Mouse (Mus musculus) limb, embryonic 11.5 days (tissue): ENCODE measurements around the gene Ago4. TPM values are rescaled to one million over a fixed set of nuclear protein-coding genes. Genes with fewer than 3 reads are reported as not detected.

Experiments used
- ATAC-seq: fragments of 200-750 bp; cut with Nextera tagmentation; 2 replicates; pipeline ENCODE4 v1.8.0; 2017; ENCODE audit warnings: low read depth; ENCODE audit not compliant: insufficient number of reproducible peaks, low FRiP score, low TSS enrichment
- DNase-seq: peaks from one replicate; pipeline ENCODE4 v3.0.0-alpha.2; 2015; ENCODE audit warnings: low spot score
- H3K27ac ChIP-seq: fragments of 300-500 bp; sonication (generic); replicated peaks from 2 replicates; pipeline ENCODE4 v1.5.1; 2014; ENCODE audit warnings: low read depth, mild to moderate bottlenecking, low read length
- H3K27me3 ChIP-seq: fragments of 300-500 bp; sonication (generic); 2 replicates; pipeline ENCODE4 v1.6.1; 2014; ENCODE audit warnings: mild to moderate bottlenecking, low read length, mixed read lengths; ENCODE audit not compliant: control insufficient read depth, insufficient read depth
- H3K36me3 ChIP-seq: fragments of 300-500 bp; sonication (generic); 2 replicates; pipeline ENCODE4 v1.6.1; 2014; ENCODE audit warnings: mild to moderate bottlenecking, low read length, moderate library complexity, mixed read lengths; ENCODE audit not compliant: control insufficient read depth, insufficient read depth
- H3K4me1 ChIP-seq: fragments of 300-500 bp; sonication (generic); 2 replicates; pipeline ENCODE4 v1.6.1; 2014; ENCODE audit warnings: low read length, mixed read lengths; ENCODE audit not compliant: control insufficient read depth, insufficient read depth
- H3K4me2 ChIP-seq: fragments of 300-500 bp; sonication (generic); 2 replicates; pipeline ENCODE4 v1.6.1; 2014; ENCODE audit warnings: low read depth, mild to moderate bottlenecking, moderate library complexity; ENCODE audit not compliant: severe bottlenecking
- H3K4me3 ChIP-seq: fragments of 300-500 bp; sonication (generic); 2 replicates; pipeline ENCODE4 v1.5.1; 2014; ENCODE audit warnings: low read depth, low read length
- H3K9ac ChIP-seq: fragments of 300-500 bp; sonication (generic); 2 replicates; pipeline ENCODE4 v1.6.1; 2014; ENCODE audit warnings: mild to moderate bottlenecking, low read length
- H3K9me3 ChIP-seq: fragments of 300-500 bp; sonication (generic); 2 replicates; pipeline ENCODE4 v1.6.1; 2016; ENCODE audit warnings: low read length; ENCODE audit not compliant: control insufficient read depth
- WGBS: fragments of 180-500 bp; shearing (Covaris S2); extraction: QIAGEN DNeasy Blood & Tissue Kit; methylation state at CpG from one replicate; pipeline ENCODE4 v1.1.7; 2014; 5-methylcytosine and 5-hydroxymethylcytosine counted together
- polyA plus RNA-seq: library from polyadenylated mRNA; unstranded; fragments of >200 nt; fragmentation: Nextera tagmentation; extraction: Ambion mirVana; gene quantifications from 2 replicates; pipeline ENCODE4 v1.2.1, GENCODE M21; 2014

The Ago4 gene
- polyA plus RNA-seq, 1 experiment from 2014 or later, result 1.2 TPM

DNA sequence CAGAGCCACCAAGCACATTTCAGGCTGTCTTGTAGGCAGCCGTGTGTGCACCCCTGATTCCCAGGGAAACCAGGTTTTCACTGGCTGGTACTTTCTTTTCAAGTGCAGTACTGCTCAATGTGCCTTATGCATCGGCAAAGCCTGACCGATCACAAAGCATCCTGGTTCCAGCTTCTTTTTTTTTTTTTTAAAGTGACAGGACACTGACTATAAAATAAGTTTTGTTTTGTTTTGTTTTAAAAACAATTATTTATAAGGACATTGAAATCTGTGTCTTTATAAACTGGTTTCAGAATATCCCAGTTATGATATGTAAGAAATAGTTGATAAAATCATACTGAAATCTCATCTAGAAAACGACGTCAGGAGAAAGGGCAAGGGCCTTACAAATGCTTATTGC, 41.3 kb downstream of the Ago4 start:
- Histone ChIP-seq H3K4me2 (no peak overlapping the region), H3K9ac (no peak overlapping the region), H3K9me3 (no peaks in the 10 kb centered on the region), H3K4me1 (no peaks in the 10 kb centered on the region), H3K4me3 (no peak overlapping the region), H3K27ac (no peak overlapping the region), H3K27me3 (no peaks in the 10 kb centered on the region), H3K36me3 (no peaks in the 10 kb centered on the region)
- DNase-seq (no peak), ATAC-seq (no peak)
- 69% methylated on average over 5 of the region's 5 CpGs for WGBS

GRCm38 (mm10) chr4:126490726-126491125, 42.5 kb downstream of the Ago4 start:
- H3K9me3 ChIP-seq, result no peaks in the 10 kb centered on the region
- H3K36me3 ChIP-seq, result no peaks in the 10 kb centered on the region
- 84% methylated on average over 12 of the region's 12 CpGs for WGBS
- H3K27me3 ChIP-seq, result no peaks in the 10 kb centered on the region
- no peaks in the 10 kb centered on the region for H3K4me1 ChIP-seq
- ATAC-seq (no peak), DNase-seq (no peak)
- no peak overlapping the region for H3K9ac ChIP-seq
- no peak overlapping the region for H3K27ac ChIP-seq
- no peak overlapping the region for H3K4me3 ChIP-seq
- no peak overlapping the region for H3K4me2 ChIP-seq

GRCm38 (mm10) chr4:126489811-126490210, 43.5 kb downstream of the Ago4 start:
- ATAC-seq (no peak), DNase-seq (no peak)
- H3K4me2 ChIP-seq, result no peak overlapping the region
- H3K27me3 ChIP-seq, result no peaks in the 10 kb centered on the region
- H3K27ac ChIP-seq, result no peak overlapping the region
- H3K4me3 ChIP-seq, result no peak overlapping the region
- no peaks in the 10 kb centered on the region for H3K4me1 ChIP-seq
- no peak overlapping the region for H3K9ac ChIP-seq
- H3K36me3 ChIP-seq, result no peaks in the 10 kb centered on the region
- H3K9me3 ChIP-seq, result no peaks in the 10 kb centered on the region
- 90% methylated on average over 5 of the region's 5 CpGs for WGBS

DNA sequence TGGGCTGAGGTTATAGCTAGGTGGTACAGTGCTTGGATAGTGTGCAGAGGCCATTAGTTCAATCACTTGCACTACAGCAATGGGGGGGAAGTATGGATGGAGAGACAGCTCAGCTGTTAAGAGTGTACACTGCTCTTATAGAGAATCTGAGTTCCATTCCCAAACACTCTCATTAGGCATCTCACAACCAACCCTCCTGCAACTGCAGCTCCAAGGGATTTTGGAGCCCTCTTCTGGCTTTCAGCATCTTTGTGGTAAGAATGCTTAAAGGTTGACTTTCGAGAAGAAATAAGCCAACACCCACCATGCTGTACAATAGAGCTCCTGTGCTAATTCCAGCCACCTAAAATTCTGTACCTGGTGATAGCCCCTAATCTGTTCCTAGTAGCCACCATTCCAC, 47.1 kb downstream of the Ago4 start:
- Histone ChIP-seq H3K4me1 (no peaks in the 10 kb centered on the region), H3K27ac (no peak overlapping the region), H3K36me3 (no peaks in the 10 kb centered on the region), H3K9me3 (no peaks in the 10 kb centered on the region), H3K4me3 (no peak overlapping the region), H3K9ac (no peak overlapping the region), H3K4me2 (no peak overlapping the region), H3K27me3 (no peaks in the 10 kb centered on the region)
- 67% methylated on average over 1 of the region's 1 CpGs for WGBS
- DNase-seq (no peak), ATAC-seq (no peak)

GRCm38 (mm10) chr4:126485065-126485464, 48.2 kb downstream of the Ago4 start:
- ATAC-seq (no peak), DNase-seq (no peak)
- H3K4me1 ChIP-seq, result no peaks in the 10 kb centered on the region
- H3K27me3 ChIP-seq, result no peaks in the 10 kb centered on the region
- H3K4me3 ChIP-seq, result no peak overlapping the region
- H3K9me3 ChIP-seq, result no peaks in the 10 kb centered on the region
- H3K9ac ChIP-seq, result no peak overlapping the region
- no peaks in the 10 kb centered on the region for H3K36me3 ChIP-seq
- H3K4me2 ChIP-seq, result no peak overlapping the region
- no peak overlapping the region for H3K27ac ChIP-seq
- WGBS, result 78% methylated on average over 2 of the region's 2 CpGs

DNA sequence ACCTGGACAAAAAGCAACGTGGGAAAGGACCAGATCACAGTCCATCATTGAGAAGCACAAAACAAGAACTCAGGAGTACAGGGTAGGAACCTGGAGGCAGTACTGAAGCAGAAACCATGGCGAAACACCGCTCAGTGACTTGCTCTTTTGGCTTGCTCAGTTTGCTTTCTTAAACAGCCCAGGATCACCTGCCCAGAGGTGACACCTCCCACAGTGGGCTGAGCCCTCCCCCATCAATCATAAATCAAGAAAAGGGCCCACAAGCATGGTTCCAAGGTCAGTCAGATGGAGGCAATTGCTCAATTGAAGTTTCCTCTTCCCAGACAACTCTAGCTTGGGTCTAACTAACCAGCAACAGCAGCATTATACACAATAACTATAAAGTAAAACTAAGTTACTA, 49.4 kb downstream of the Ago4 start:
- 82% methylated on average over 3 of the region's 3 CpGs for WGBS
- Histone ChIP-seq H3K27ac (no peak overlapping the region), H3K4me1 (no peaks in the 10 kb centered on the region), H3K9ac (no peak overlapping the region), H3K4me3 (no peak overlapping the region), H3K27me3 (no peaks in the 10 kb centered on the region), H3K9me3 (no peaks in the 10 kb centered on the region), H3K36me3 (no peaks in the 10 kb centered on the region), H3K4me2 (no peak overlapping the region)
- DNase-seq (no peak), ATAC-seq (no peak)

- WGBS, result 87% methylated on average over 12 of the region's 12 CpGs
- no peak overlapping the region for H3K4me2 ChIP-seq
- H3K27me3 ChIP-seq, result no peaks in the 10 kb centered on the region
- H3K27ac ChIP-seq, result no peak overlapping the region
- ATAC-seq, result no peak
- H3K9me3 ChIP-seq, result no peaks in the 10 kb centered on the region
- H3K4me3 ChIP-seq, result no peak overlapping the region
- no peaks in the 10 kb centered on the region for H3K4me1 ChIP-seq
- no peak for DNase-seq
- no peaks in the 10 kb centered on the region for H3K36me3 ChIP-seq
- H3K9ac ChIP-seq, result no peak overlapping the region
Observed at GRCm38 (mm10) chr4:126482951-126483350, 50.3 kb downstream of the Ago4 start.

- H3K27me3 ChIP-seq, result no peaks in the 10 kb centered on the region
- H3K9me3 ChIP-seq, result no peaks in the 10 kb centered on the region
- H3K4me3 ChIP-seq, result no peak overlapping the region
- no peak overlapping the region for H3K27ac ChIP-seq
- 94% methylated on average over 5 of the region's 5 CpGs for WGBS
- no peak overlapping the region for H3K9ac ChIP-seq
- DNase-seq (no peak), ATAC-seq (no peak)
- no peaks in the 10 kb centered on the region for H3K4me1 ChIP-seq
- H3K4me2 ChIP-seq, result no peak overlapping the region
- no peaks in the 10 kb centered on the region for H3K36me3 ChIP-seq
Observed at GRCm38 (mm10) chr4:126481461-126481860, 51.8 kb downstream of the Ago4 start.

- Histone ChIP-seq H3K36me3 (no peaks in the 10 kb centered on the region), H3K9me3 (no peaks in the 10 kb centered on the region), H3K4me2 (no peak overlapping the region), H3K27ac (no peak overlapping the region), H3K9ac (no peak overlapping the region), H3K4me3 (no peak overlapping the region), H3K4me1 (no peaks in the 10 kb centered on the region), H3K27me3 (no peaks in the 10 kb centered on the region)
- DNase-seq (no peak), ATAC-seq (no peak)
- 53% methylated on average over 3 of the region's 3 CpGs for WGBS
Observed at GRCm38 (mm10) chr4:126480288-126480687, 53.0 kb downstream of the Ago4 start.
